Mouse (Mus musculus) lung, postnatal 4 days (tissue): ENCODE data around the gene Ccdc85c.

ENCODE experiments used
- DNase-seq, 2 experiments: peaks; one replicate each; pipeline ENCODE4 v3.0.0; 2021

Ccdc85c gene

GRCm38 (mm10) chr12:108267653-108268052 lies 7.6 kb downstream of the Ccdc85c start:
- peak; percentile 36 to 65 for DNase-seq

GRCm38 (mm10) chr12:108265831-108266619 lies 9.2 kb downstream of the Ccdc85c start:
- DNase-seq: peak; percentile 57 to 77

- no peak for DNase-seq
Measured at GRCm38 (mm10) chr12:108264918-108265317, 10.3 kb downstream of the Ccdc85c start.

- DNase-seq: no peak
Measured at GRCm38 (mm10) chr12:108260950-108261349, 14.3 kb downstream of the Ccdc85c start.

- DNase-seq: no peak
Measured at GRCm38 (mm10) chr12:108259322-108260049, 15.7 kb downstream of the Ccdc85c start.

- DNase-seq: no peak
Measured at GRCm38 (mm10) chr12:108256734-108257133, 18.5 kb downstream of the Ccdc85c start.

- no peak for DNase-seq
Measured at GRCm38 (mm10) chr12:108255960-108256359, 19.3 kb downstream of the Ccdc85c start.

- DNase-seq: peak; percentile 50 to 68
Measured at GRCm38 (mm10) chr12:108255511-108255919, 19.7 kb downstream of the Ccdc85c start.

GRCm38 (mm10) chr12:108253042-108253441 lies 22.2 kb downstream of the Ccdc85c start:
- no peak for DNase-seq

GRCm38 (mm10) chr12:108251825-108252542 lies 23.2 kb downstream of the Ccdc85c start:
- no peak for DNase-seq

- DNase-seq: no peak
Measured at GRCm38 (mm10) chr12:108251034-108251792, 24.0 kb downstream of the Ccdc85c start.

- DNase-seq: peak; percentile 81 to 83
Measured at GRCm38 (mm10) chr12:108249522-108249921, 25.7 kb downstream of the Ccdc85c start.

GRCm38 (mm10) chr12:108249019-108249418 lies 26.2 kb downstream of the Ccdc85c start:
- DNase-seq: no peak

- DNase-seq: no peak
Measured at GRCm38 (mm10) chr12:108246759-108247500, 28.3 kb downstream of the Ccdc85c start.

GRCm38 (mm10) chr12:108245579-108245978 lies 29.6 kb downstream of the Ccdc85c start:
- no peak for DNase-seq

- peak; percentile 81 to 83 for DNase-seq
Measured at GRCm38 (mm10) chr12:108244778-108245177, 30.4 kb downstream of the Ccdc85c start.

GRCm38 (mm10) chr12:108242243-108242745 lies 32.9 kb downstream of the Ccdc85c start:
- DNase-seq: no peak

GRCm38 (mm10) chr12:108241626-108242025 lies 33.6 kb downstream of the Ccdc85c start:
- no peak for DNase-seq

- no peak for DNase-seq
Measured at GRCm38 (mm10) chr12:108240953-108241588, 34.2 kb downstream of the Ccdc85c start.

GRCm38 (mm10) chr12:108240401-108240890 lies 34.8 kb downstream of the Ccdc85c start:
- no peak for DNase-seq

GRCm38 (mm10) chr12:108239441-108239840 lies 35.8 kb downstream of the Ccdc85c start:
- DNase-seq: peak; percentile 62 to 65
